Mouse (Mus musculus) hindlimb bud, embryonic 11.5 days (tissue): ENCODE results near the gene Lypla2.

Experiments used
- DNase-seq: peaks from one replicate; pipeline ENCODE4 v3.0.0-alpha.2; 2012; ENCODE audit warnings: low read depth, low spot score; ENCODE audit errors: extremely low spot score

Lypla2 gene

DNA sequence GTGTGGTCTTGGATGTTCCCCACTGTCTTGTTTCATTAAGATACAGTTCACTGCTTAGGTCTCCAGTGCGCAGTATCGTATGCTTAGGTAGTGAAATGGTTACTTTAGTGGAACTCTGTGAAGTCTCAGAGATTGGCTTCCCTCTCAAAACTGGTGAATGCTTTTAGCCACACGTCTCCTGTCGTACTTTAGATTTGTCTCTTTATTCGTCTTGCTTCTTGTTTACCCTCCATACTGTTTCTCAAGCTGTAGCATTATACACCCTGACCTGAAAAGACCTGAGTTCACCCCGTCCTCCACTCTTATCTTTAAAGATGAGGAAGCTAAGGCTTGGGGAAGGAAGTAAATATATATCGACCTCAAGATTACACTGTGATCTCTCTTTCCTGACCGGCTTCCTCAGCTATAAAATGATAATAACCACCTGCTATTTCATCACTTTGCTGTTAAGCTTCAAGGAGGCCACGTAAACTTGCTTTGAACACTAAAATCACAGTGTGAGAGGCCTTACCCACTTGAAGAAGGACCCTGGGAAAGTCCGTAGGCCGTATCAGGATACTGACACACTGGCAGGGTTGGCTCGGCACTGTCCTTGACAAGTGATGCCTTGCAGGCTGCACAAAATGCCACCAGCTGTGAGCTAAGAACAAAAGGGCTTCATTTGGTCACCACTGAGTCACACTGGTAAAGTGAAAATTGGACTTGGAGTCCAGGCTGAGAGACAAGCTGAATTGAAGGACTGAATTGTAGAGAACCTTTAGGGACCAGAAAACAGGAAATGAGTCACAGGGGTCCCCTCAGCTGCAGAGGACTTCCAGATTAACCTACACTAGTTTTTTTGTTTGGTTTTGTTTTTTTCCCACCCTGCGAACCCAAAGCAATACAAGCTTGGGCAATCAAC lies 735 bp upstream of the Lypla2 start:
- DNase-seq = no peak

DNA sequence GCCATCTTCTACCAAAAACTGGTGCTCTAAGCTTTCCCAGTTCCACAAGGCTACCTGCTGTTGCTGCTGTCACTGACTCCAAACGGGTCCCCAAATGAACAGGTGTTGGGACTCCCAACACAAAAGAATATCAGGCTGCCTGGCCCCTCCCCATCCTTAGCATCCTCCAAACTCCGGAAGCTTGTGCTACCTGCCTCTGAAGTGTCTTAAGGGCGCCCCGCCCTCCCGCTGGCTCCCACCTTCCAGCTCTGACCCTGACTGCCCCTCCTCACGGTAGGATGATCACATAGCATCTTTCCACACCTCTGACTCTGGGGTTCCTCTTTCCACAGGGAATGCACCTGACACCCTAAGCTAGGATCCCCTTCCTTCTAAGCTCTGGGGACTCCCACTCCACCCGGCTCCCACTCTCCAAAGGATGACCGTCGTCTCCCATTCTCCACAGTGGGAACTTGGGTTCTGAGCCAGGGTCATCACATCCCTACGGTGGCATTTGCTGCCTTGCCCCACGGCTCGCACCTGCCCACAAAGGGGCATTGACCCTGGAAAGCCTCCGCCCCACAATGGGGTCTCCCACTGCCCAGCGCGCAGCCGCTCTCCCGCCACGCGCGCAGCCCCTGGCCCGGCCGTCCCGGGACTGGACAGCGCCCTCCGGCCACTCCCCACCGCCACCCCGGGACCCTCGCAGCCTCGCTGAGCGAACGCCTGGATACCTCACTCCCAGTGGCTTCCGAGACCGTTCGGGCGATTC lies 446 bp downstream of the Lypla2 start:
- no peak for DNase-seq

DNA sequence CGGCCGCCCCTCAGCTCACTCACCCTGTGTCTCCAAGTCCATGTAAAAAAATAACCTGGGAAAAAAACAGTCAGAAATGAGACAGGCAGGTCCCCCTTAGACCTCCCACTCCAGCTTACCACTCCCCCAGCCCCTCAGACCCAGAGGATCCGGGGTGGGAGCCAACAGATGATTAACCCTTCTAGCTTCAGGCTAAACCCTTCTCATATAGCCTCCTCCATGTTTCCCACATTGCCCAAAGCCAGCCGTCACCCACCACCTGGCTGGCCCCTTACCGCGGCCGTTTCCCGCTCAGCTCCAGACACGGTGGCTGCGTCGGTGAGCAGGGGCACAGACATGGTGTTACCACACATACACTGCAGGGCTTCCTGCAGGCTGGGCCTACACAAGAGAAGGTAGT lies 1.8 kb downstream of the Lypla2 start:
- DNase-seq = no peak

DNA sequence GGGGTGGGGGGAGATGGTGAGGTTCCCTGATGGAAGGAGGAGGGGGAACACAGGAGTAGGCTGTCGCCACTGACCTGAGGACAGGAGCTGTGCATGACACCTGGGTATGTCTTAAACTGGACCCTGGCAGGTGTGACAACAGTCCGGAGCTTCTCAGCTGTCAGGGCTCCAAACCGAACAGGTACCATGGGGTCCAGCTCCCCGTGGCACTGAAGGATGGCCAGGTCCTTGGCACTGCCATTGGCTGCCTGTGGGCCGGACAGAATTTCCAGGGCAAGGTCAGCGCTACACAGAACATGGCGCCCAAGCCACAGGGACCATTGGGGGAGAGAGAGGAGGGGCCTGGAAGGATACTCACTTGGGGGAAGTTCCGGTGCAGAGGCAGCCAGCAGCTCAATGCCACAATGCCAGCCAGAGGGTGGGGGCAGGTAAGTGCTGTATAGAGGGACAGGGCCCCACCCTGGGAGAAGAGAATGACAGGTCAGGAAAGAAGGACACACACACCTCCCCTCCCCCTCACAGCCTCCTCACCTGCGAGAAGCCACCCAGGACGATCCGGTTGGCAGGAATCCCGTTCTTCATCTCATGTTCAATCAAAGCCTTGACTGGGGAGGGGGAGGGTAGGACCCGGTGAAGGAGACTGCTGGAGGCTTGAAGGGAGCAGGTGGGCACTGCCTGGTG lies 3.2 kb downstream of the Lypla2 start:
- DNase-seq = no peak

DNA sequence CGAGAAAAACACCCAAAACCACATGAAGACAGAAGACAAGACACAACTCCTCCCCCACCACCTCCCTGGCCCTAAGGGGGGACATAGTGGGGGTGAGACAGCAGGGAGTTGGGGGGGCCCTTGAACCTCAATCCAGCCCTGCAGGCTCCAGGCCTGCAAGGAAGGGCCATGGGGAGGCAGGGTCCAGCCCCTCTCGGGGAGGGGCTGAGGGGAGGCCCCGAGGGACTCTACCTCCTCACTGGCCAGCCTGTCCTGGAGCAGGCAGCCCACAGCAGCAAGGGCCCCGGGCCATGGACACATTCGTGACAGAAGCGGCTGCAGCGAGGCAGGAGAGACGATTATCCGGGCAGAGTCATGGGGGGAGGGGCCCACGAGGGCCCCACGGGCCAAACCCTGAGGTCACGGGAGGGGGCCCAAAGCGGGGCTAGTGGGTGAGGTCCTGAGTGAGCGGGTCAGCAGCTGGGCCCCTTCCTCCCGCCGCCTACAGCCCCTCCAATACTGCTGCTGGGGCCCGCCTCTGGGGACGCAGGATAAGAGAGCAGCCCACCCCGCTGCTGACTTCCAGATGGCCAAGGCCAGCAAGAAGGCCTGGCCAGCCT lies 4.1 kb downstream of the Lypla2 start:
- no peak for DNase-seq

DNA sequence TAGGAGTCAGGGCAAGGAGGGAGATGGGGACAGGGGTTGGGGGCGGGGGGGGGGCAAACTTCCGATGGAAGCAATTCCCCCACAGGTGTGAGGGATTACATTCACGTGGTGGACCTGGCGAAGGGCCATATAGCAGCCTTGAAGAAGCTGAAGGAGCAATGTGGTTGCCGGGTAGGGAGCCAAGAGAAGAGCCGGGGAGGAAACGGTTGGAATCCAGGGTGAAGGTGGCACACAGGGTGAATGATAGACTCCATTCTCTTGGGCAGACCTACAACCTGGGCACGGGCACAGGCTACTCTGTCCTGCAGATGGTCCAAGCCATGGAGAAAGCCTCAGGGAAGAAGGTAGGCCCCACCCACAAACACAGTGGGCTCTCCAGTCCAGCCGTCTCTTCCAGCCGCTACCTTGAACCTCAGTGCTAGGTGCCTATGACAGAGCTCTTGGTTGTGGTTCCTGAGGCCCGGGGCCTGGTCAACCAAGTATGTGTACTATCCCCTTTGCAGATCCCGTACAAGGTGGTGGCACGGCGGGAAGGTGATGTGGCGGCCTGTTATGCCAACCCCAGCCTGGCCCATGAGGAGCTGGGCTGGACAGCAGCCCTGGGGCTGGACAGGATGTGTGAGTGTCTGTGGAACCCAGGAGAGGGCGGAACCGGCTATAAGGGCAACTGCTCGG lies 5.2 kb downstream of the Lypla2 start:
- DNase-seq = no peak

DNA sequence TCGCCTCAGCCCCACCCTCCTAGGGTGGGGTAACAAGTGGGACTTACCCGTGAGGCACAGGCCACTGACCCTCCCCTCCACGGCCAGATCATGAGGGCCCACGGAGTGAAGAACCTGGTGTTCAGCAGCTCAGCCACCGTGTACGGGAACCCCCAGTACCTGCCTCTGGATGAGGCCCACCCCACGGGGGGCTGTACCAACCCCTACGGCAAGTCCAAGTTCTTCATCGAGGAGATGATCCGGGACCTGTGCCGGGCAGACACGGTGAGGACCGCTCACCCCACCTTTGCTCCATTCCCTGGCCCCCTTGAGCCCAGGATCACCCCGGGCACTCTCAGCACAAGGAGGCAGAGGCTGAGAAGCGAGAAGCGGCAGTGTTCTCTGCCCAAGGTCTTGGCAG lies 6.1 kb downstream of the Lypla2 start:
- no peak for DNase-seq

DNA sequence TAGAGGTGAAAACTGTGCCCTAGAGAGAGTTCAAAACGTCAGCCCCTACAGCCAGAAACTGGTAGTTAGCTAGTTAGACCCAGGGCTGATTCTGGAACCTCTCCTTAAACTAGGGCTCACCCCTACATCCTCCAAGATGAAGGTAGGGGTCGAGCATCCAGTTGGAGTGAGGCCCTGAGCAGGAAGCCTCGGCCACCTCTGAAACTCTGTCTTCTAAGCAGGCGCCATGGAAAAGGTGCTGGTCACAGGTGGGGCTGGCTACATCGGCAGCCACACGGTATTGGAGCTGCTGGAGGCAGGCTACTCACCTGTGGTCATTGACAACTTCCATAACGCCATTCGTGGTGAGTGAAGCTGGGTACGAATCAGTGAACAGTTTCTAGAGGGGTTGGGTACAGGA lies 7.3 kb downstream of the Lypla2 start:
- DNase-seq = no peak

DNA sequence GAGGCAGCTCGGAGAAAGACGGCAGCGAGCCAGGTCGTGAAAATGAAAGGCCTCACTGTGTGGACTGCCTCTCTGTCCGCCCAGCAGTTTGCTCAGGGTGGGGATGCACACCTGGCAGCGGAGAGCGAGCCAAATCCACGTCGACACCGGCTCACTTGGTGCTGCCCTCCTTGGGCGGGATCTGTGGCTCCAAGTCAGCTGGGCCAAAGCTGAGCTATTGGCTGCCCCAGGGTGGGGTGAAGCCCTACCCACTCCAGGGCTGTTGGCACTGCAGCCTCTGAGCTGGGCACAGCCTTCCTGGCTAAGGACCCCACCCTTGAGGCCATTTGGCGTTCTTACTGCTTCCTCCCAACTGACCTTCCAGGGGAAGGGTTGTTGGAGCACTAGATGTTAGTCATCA lies 8.0 kb downstream of the Lypla2 start:
- no peak for DNase-seq

DNA sequence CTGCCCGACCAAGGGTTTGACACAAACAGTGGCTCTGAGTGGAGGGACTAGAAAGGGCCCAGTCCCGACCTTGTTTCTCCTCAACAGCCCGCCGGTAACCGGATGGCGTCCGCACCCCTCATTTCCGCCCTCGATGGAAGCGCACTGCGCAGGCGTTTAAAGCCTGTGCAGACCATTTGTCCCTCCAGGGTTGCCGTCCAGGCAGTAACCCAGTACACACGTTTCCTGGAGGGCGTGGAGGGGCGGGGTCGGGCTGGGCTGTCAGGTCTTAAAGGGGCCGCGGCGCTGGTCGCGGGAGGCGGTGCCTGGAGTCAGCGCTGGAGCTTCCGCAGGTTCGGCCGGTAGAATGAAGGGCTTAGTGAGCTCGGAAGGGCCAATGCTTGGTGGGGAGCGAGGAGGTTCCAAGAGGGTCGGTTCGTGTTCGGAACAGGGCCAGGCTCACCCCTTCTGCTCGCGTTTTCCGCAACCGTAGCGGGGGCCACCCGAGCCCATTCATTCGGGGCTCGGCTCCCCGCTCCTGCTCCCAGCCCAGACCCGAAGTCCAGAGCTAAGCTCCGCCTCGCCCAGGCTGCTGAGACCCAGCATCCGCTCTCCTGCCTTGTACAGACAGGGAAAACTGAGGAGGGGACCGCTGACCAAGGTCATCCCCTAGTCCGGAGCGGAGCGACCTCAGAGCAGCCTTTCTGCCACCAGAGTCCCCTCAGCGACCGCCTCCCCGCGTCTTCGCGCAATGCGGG lies 8.8 kb downstream of the Lypla2 start, which contains the start of gene Gale:
Gale (plus strand) TSS at position 271 of the 737 bp plus-strand sequence.
- DNase-seq = peak; percentile 94

DNA sequence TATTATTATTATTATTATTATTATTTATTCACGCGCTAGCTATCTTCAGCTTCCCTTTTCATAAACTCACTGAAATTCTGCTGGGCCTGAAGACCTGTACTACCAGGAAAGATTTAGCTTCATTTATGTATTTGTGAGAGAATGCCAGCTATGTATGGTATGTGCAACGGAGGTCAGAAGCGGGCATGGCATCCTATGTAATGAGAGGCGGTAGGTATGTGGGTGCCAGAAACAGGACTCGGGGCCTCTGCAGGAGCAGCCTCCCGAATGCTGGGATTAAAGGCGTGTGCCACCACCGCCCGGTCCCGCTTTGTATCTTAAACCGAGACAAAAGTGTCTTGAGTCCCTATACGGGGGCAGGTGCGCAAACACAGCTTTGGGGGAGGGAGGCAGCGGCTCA lies 9.5 kb downstream of the Lypla2 start:
- no peak for DNase-seq

DNA sequence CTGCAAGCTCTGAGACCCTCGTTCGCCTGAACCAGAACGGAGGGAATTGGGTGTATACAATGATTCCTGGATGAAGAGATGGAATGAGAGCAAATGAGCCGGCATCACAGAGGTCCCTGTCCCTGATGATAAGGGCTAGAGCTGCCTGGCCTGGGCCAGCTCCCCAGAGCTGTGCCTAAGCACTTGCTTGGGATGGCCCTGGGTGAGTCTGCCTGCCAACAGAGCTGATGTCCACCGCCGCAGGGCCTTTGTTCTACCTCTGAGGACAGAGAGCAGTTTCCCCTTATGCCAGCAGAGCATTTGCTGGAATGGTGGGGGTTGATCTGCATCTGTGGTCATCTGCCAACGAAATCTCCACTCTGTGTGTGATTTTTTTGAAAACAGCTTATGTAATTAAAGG lies 10.2 kb downstream of the Lypla2 start:
- DNase-seq = no peak

DNA sequence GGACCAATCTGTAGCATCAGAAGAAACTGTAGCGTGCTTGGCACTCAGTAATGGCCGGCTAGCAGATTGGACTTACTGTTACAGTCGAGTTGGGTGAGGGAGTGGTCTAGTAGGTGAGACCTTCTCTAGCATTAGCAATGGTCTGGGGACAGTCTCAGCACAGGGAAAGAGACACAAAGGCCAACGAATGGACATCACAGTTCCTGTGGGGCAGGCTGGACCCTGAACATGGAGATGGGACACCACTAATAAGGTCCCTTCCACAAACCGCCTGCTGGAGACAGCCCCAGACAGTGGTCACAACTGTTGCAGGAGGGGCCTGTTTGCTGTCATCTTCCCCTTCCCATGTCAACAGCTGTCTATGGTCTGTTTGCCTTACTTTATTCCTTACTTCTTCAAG lies 10.7 kb downstream of the Lypla2 start:
- DNase-seq = no peak

DNA sequence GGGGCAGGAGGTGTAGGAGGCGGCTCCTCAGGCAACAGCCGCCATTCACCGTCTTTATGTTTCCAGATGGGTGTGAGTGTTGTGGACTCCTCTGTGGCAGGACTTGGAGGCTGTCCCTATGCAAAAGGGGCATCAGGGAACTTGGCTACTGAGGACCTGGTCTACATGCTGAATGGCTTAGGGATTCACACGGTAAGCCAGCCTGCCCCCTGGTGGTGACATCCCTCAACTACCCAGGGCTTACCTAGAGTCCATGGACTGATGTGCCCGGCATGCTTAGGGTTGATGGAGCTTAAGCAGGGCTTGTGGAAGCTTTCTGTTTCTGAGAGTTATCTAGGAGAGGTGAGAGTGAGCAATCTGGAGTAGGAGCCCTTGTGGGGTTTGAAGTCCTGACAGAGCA lies 11.7 kb downstream of the Lypla2 start:
- DNase-seq = no peak

DNA sequence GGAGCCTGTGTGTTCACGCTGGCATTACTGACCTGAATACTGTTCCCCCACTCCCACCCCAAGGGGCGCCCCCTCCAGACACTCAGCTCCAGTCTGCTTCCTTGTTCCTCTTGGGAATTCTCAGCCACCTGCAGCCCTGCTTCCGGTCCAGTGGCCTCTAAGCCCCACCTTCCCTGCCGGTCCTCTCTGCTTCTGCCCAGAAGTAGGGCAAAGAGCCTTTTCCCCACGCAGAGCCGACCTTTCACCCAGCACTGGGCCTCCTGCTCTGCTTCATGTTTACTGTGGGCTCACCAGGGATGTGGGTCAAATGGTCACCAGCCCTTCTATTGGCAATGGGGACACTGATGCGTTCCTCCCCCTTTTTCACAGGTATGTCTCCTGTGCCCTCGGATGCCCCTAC lies 14.1 kb downstream of the Lypla2 start:
- DNase-seq = no peak

DNA sequence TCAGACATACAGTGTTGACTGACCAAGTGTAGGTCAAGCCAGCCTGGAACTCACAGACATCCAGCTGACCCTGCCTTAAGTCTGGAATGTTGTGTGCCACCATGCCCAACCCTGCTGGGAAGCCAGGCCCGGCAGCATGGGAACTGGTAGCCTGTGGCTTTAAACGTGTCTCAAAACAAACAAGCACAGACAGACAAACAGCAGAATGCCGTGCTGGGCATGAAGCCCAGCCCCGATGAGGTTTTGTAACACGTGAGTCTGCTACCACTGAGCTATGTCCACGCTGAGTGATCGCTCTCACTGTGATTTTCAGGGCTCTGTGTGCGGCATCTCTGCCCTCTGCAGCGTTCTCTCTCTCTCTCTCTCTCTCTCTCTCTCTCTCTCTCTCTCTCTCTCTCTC lies 16.5 kb downstream of the Lypla2 start:
- DNase-seq = no peak

DNA sequence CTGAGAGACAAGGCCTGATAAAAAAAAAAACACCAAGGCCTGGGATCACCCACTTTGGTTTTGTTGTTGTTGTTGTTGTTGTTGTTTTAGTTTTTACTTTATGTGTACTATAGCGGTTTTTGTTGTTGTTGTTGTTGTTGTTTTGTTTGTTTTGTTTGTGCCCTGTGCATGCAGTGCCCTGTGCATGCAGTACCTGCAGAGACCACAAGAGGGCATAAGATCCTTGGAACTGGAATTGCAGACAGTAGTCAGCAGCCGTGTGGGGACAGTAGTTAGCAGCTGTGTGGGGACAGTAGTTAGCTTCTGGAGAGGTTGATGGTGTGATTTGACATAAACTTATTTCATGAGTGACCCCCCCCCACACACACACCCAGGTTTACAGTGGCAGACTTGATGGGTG lies 18.2 kb downstream of the Lypla2 start:
- no peak for DNase-seq

DNA sequence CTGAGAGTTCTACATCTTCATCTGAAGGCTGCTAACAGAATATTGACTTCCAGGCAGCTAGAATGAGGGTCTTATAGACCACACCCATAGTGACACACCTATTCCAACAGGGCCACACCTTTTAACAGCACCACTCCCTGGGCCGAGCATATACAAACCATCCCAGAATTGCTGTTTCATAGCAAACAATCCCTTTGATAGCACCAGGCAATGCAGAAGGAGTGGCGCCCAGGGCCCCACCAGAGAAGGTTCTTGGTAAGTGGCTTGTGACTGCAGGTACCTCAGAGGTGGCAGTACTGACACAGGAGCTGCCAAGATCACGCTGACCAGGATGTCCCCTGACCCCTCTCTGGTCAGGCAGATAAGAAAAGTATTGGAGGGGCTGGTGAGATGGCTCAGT lies 19.2 kb downstream of the Lypla2 start:
- no peak for DNase-seq

DNA sequence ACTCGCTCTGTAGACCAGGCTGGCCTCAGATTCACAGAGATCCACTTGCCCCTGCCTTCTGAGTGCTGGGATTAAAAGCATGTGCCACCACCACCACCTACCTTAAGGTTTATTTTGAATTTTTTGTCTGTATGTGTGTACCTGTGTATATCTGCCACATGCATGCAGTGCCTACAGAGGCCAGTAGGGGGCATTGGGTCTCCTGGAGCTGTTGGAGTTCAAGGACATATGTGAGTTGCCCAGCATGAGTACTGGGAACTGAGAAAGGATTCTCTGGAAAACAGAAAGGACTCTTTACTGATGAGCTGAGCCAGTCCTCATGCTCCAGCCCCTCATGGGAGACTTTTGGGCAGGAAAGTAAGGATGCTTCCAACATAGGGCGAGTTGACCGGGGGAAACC lies 20.9 kb downstream of the Lypla2 start:
- no peak for DNase-seq

DNA sequence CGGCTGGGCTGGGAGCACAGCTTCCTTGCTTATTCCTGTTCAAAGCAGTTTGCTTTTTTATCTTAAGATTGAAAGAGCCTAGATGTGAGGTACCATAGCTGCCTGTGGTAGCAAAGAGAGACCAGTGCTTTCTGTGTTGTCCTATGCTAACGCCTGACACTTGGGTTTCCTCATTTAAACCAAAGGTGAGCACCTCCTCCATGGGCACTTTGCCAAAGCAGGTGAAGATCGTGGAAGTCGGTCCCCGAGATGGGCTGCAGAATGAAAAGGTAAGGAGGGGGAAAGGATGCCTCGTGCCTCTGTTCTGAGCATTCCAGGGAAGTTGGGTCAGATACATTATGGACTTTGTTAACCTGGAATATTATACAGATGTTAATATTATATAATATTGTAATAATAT lies 22.1 kb downstream of the Lypla2 start:
- no peak for DNase-seq
